Mouse (Mus musculus) liver, postnatal 0 days (tissue): ENCODE measurements around the gene Amz1. TPM values are rescaled to one million over a fixed set of nuclear protein-coding genes. Genes with fewer than 3 reads are reported as not detected.

Source experiments
- ATAC-seq: fragments of 200-750 bp; cut with Nextera tagmentation; 2 replicates; pipeline ENCODE4 v1.8.0; 2017; ENCODE audit warnings: mild to moderate bottlenecking, moderate library complexity
- DNase-seq: peaks from one replicate; pipeline ENCODE4 v3.0.0-alpha.2; 2016
- H3K27ac ChIP-seq: fragments of 300-500 bp; sonication (generic); 2 replicates; pipeline ENCODE4 v1.5.1; 2014; ENCODE audit warnings: antibody characterized with exemption, moderate library complexity, mild to moderate bottlenecking, low read depth
- H3K27me3 ChIP-seq: fragments of 300-500 bp; sonication (generic); 2 replicates; pipeline ENCODE4 v1.6.1; 2014; ENCODE audit warnings: low read length, control low read depth, mixed read lengths; ENCODE audit not compliant: insufficient read depth
- H3K36me3 ChIP-seq: fragments of 300-500 bp; sonication (generic); replicated peaks from 2 replicates; pipeline ENCODE4 v1.6.1; 2014; ENCODE audit warnings: mild to moderate bottlenecking, control low read depth, low read length, moderate library complexity, mixed read lengths; ENCODE audit not compliant: insufficient read depth
- H3K4me1 ChIP-seq: fragments of 300-500 bp; sonication (generic); 2 replicates; pipeline ENCODE4 v1.6.1; 2014; ENCODE audit warnings: antibody characterized with exemption, mild to moderate bottlenecking, control low read depth; ENCODE audit not compliant: insufficient read depth
- H3K4me2 ChIP-seq: fragments of 300-500 bp; sonication (generic); 2 replicates; pipeline ENCODE4 v1.6.1; 2014; ENCODE audit warnings: low read depth, mild to moderate bottlenecking, low read length, moderate library complexity, mixed read lengths
- H3K4me3 ChIP-seq: fragments of 300-500 bp; sonication (generic); 2 replicates; pipeline ENCODE4 v1.5.1; 2014; ENCODE audit warnings: low read depth, low read length
- H3K9ac ChIP-seq: fragments of 300-500 bp; sonication (generic); replicated peaks from 2 replicates; pipeline ENCODE4 v1.6.1; 2014; ENCODE audit warnings: mild to moderate bottlenecking, moderate library complexity
- H3K9me3 ChIP-seq: fragments of 300-500 bp; sonication (generic); 2 replicates; pipeline ENCODE4 v1.6.1; 2016; ENCODE audit warnings: mild to moderate bottlenecking, control low read depth, low read length, mixed read lengths
- CTCF ChIP-seq: sonication (generic); IDR thresholded peaks from 2 replicates; pipeline ENCODE4 v1.5.1; 2016; ENCODE audit warnings: antibody characterized with exemption, low read depth
- EP300 ChIP-seq: IDR thresholded peaks from 2 replicates; pipeline ENCODE4 v1.6.1; 2016; ENCODE audit warnings: antibody characterized with exemption, low read depth, mild to moderate bottlenecking
- WGBS: fragments of 180-500 bp; shearing (Covaris S2); extraction: QIAGEN DNeasy Blood & Tissue Kit; methylation state at CpG from one replicate; pipeline ENCODE4 v1.1.7; 2014; ENCODE audit not compliant: insufficient replicate concordance; 5-methylcytosine and 5-hydroxymethylcytosine counted together
- polyA plus RNA-seq: library from polyadenylated mRNA; unstranded; fragments of >200 nt; fragmentation: Nextera tagmentation; extraction: Ambion mirVana; gene quantifications from 2 replicates; pipeline ENCODE4 v1.2.1, GENCODE M21; 2015

Gene Amz1
- polyA plus RNA-seq, 1 experiment from 2014 or later: 2.2 TPM

- Histone ChIP-seq H3K9ac (no peak overlapping the region), H3K4me1 (peaks cover 3% of the 10 kb centered on the region), H3K27me3 (no peaks in the 10 kb centered on the region), H3K9me3 (no peaks in the 10 kb centered on the region), H3K4me3 (no peak overlapping the region), H3K36me3 (no peaks in the 10 kb centered on the region), H3K4me2 (no peak overlapping the region), H3K27ac (no peak overlapping the region)
- 42% methylated on average over 12 of the region's 12 CpGs for WGBS
- DNase-seq (peak; percentile 12), ATAC-seq (no peak)
- TF ChIP-seq EP300 (no peak), CTCF (peak; percentile 32)
These were observed 19.8 kb downstream of the Amz1 start for GRCm38 (mm10) chr5:140743706-140744131.

DNA sequence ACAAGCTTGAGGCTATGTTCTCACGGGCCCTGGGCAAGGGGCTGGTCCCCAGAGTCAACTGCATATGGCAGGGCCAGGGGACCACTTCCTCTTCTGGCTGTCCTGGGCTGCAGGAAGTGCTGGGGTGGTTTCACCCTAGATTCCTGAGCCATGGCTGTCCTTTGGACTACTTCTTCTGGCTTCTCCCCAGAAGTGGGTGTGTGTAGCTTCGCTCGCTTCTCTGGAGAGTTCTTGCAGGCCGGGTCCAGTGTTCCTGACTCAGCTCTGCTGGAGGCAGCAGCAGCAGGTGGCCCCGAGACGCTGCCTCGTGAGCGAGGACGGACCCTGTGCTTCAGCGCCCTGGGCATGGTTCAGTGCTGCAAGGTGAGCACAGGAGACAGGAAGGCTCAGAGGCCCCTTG is 24.5 kb downstream of the Amz1 start:
- no peaks in the 10 kb centered on the region for H3K27me3 ChIP-seq
- H3K4me3 ChIP-seq: no peak overlapping the region
- TF ChIP-seq CTCF: no peak
- no peak for TF ChIP-seq EP300
- DNase-seq (no peak), ATAC-seq (no peak)
- peak overlapping the region; percentile 58 for H3K4me2 ChIP-seq
- peaks cover 5% of the 10 kb centered on the region; the same call in 1 of the 2 replicates for H3K9me3 ChIP-seq
- peak overlapping the region; percentile 39; the same call in 1 of the 2 replicates for H3K27ac ChIP-seq
- peaks cover 10% of the 10 kb centered on the region for H3K4me1 ChIP-seq
- H3K9ac ChIP-seq: no peak overlapping the region
- no peaks in the 10 kb centered on the region for H3K36me3 ChIP-seq
- WGBS: 74% methylated on average over 10 of the region's 10 CpGs

DNA sequence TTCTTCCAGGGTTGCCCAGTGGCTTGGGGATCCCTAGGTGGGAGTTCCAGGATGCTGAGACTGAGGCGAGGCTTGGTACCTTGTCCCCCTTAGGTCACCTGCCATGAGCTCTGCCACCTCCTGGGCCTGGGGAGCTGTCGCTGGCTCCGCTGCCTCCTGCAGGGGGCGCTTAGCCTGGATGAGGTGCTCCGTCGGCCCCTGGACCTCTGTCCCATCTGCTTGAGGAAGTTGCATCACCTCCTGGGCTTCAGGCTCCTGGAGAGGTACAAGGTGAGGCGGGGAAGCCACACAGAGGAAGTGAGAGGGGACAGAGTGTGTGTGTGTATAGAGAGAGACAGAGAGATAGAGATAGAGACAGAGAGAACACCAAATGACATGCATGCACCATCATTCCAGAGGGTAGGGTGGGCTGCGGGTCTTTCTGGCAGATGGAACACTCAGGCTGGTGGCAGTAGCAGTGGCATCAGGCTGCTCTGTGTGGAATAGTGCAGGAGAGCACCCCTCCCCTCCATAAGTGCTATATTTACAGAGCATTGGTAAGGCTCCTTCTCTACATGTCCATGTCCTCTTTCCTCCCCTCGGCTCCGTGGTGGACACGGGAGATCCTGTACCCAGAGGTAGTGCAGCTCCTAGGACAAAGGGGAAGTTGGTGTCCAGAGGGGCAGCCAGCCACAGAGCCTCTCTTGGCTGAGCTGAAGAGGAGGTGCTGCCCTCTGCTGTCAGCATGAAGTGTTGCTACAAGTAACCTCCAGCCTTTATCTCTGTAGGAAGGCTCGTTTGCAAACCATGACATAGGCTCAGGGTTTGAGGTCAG is 25.3 kb downstream of the Amz1 start:
- H3K36me3 ChIP-seq: no peaks in the 10 kb centered on the region
- ATAC-seq: peak; percentile 85
- H3K27me3 ChIP-seq: no peaks in the 10 kb centered on the region
- WGBS: 8% methylated on average over 12 of the region's 12 CpGs
- H3K4me2 ChIP-seq: peak overlapping the region; percentile 58
- H3K27ac ChIP-seq: peak overlapping the region; percentile 34; the same call in 1 of the 2 replicates
- H3K4me3 ChIP-seq: peak overlapping the region; percentile 27
- H3K4me1 ChIP-seq: peaks cover 10% of the 10 kb centered on the region
- peak; percentile 78 for DNase-seq
- TF ChIP-seq CTCF: peak; percentile 91
- TF ChIP-seq EP300: no peak
- peaks cover 5% of the 10 kb centered on the region; the same call in 1 of the 2 replicates for H3K9me3 ChIP-seq
- peak overlapping the region; percentile 2; the same call in 1 of the 2 replicates for H3K9ac ChIP-seq

DNA sequence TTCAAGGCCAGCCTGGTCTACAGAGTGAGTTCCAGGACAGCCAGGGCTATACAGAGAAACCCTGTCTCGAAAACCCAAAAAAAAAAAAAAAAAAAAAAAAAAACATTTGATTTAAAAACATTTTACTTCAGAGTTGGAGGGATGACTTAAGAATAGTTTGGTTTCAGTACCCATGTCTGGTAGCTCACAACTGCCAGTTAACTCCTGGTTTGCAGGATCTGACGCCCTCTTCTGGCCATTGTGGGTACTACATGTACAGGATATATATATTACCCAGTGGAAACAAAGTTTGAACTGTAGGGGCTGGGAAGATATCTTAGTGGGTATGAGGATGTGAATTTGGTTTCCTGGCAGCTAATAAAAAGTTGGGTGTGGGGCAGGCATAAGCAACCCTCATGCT is 27.0 kb downstream of the Amz1 start:
- H3K4me3 ChIP-seq: no peak overlapping the region
- no peak overlapping the region for H3K4me2 ChIP-seq
- ATAC-seq (no peak), DNase-seq (peak; percentile 40)
- 0% methylated on average over 1 of the region's 2 CpGs for WGBS
- H3K9ac ChIP-seq: no peak overlapping the region
- peaks cover 10% of the 10 kb centered on the region for H3K4me1 ChIP-seq
- no peaks in the 10 kb centered on the region for H3K27me3 ChIP-seq
- no peaks in the 10 kb centered on the region for H3K36me3 ChIP-seq
- peaks cover 5% of the 10 kb centered on the region; the same call in 1 of the 2 replicates for H3K9me3 ChIP-seq
- TF ChIP-seq EP300 (no peak), CTCF (peak; percentile 70)
- no peak overlapping the region for H3K27ac ChIP-seq

DNA sequence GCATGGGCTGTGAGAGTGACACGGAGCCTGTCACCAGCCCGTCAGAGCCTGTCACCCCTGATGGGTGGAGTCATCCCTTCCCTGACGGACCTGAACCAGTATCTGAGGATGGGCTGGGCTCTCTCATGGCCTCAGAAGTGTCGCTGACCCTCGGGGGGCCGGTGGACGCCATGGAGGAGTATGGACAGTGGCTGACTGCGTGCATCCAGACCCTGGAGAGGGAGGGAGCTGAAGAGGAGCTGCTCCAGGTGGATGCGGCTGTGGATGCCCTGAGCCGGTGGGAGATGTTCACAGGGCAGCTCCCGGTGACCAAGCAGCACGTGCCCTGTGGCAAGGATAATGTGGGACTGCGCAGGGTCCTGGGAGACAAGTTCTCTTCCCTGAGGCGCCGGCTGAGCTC is 28.1 kb downstream of the Amz1 start:
- no peak overlapping the region for H3K4me2 ChIP-seq
- no peak for TF ChIP-seq EP300
- TF ChIP-seq CTCF: no peak
- WGBS: 86% methylated on average over 15 of the region's 15 CpGs
- no peak for ATAC-seq
- H3K27me3 ChIP-seq: no peaks in the 10 kb centered on the region
- H3K4me1 ChIP-seq: peaks cover 10% of the 10 kb centered on the region
- H3K9me3 ChIP-seq: peaks cover 5% of the 10 kb centered on the region; the same call in 1 of the 2 replicates
- H3K4me3 ChIP-seq: no peak overlapping the region
- H3K36me3 ChIP-seq: no peaks in the 10 kb centered on the region
- H3K9ac ChIP-seq: no peak overlapping the region
- no peak overlapping the region for H3K27ac ChIP-seq
- DNase-seq: no peak

DNA sequence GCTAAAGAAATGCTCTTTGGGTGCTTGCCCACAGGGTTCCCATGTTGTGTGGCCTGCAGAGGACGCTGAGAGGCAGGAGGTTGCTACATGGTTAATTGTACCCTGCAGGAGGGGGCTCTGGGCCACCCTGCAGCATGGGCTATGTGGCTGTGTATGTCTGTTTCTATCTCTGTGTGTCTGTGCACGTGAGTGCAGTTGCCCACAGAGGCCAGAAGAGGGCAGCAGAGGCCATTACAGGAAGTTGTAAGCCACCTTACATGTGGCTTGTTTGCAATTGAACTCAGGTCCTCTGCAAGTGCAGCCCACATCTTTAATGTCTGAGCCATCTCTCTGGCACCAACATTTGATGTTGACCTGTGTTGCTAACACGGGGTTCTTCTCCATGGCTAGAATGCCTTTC is 28.7 kb downstream of the Amz1 start:
- DNase-seq (peak; percentile 17), ATAC-seq (no peak)
- H3K36me3 ChIP-seq: no peaks in the 10 kb centered on the region
- H3K27ac ChIP-seq: no peak overlapping the region
- TF ChIP-seq EP300 (no peak), CTCF (peak; percentile 59)
- H3K27me3 ChIP-seq: no peaks in the 10 kb centered on the region
- H3K4me3 ChIP-seq: no peak overlapping the region
- peaks cover 5% of the 10 kb centered on the region; the same call in 1 of the 2 replicates for H3K9me3 ChIP-seq
- peaks cover 10% of the 10 kb centered on the region for H3K4me1 ChIP-seq
- H3K9ac ChIP-seq: no peak overlapping the region
- 74% methylated on average over 3 of the region's 3 CpGs for WGBS
- H3K4me2 ChIP-seq: no peak overlapping the region
